Mouse (Mus musculus): ENCODE results near the gene Adamts17.

The Adamts17 gene

DNA sequence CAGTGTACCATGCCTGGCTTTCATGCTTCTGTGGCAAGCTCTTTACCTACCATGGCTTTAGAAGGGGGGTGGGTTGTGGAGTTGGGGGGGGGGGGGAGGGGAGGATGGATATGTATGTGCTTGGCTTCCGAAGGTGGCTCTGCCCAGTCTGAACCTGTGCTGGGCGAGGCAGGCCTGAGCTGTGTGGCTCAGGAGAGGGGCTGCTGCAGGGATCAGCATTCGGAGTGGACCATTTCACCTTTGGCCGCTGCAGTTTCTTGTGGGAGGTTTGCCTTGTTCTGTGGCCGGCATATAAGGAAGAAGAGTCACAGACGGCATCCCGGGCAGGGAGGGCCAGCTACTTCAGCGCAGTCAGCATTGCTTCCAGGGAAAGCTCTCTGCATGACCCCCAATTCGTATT lies 7.8 kb downstream of the Adamts17 start:
- no peak for DNase-seq

DNA sequence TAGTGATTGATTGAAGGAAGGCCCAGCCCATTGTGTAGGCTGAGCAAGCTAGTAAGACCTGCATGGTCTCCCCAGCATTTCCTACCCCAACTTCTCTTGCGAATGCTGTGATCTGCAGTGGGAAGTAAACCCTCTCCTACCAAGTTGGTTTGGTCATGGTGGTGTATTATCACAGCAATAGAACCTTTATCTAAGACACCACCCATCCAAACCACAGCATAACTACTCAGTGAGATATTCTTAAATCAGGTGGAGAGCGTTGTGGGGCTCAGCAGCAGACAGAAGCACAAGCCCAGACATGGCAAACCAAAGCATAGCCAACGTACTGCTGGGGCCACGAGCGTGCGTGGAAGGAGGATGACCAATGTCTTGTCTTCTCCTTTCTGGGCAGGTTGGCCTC lies 9.8 kb downstream of the Adamts17 start:
- DNase-seq: no peak

DNA sequence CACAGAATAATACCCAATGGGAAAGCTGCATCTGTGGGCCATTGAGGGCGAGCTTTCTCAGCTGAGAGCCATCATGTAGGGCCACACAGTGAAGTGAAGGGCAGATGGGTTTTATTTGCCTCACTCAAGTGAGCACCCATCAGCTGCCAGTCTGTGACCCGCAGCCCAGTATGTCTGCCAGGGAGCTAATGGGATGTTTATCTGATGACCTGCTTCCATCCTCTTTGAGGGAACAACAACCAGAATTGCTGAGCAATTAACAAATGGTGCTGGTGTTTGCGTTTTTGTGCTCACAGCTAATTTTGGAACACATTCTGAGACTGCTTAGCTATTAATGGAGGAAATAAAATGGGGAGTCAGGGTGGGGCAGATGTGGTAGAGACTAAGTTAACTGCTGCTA lies 12.6 kb downstream of the Adamts17 start:
- no peak for DNase-seq

DNA sequence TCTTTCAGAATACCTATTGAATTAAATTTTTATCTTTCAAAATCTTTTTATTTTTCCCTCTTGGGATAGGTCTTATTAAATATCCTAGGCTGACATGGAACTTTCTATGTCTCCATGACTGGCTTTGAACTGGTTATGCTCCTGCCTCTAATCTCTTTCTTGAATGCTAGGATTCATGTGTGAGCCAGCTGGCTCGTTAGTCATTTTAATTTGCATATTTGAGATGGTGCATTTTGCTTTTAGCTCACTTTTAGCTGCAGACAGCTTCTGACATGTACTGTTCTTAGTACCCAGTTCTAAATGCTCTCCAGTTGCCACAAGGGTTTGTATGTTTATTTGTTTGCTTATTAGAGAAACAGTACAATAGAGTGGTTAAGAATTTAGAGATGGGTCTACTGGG lies 18.1 kb downstream of the Adamts17 start:
- DNase-seq: no peak

DNA sequence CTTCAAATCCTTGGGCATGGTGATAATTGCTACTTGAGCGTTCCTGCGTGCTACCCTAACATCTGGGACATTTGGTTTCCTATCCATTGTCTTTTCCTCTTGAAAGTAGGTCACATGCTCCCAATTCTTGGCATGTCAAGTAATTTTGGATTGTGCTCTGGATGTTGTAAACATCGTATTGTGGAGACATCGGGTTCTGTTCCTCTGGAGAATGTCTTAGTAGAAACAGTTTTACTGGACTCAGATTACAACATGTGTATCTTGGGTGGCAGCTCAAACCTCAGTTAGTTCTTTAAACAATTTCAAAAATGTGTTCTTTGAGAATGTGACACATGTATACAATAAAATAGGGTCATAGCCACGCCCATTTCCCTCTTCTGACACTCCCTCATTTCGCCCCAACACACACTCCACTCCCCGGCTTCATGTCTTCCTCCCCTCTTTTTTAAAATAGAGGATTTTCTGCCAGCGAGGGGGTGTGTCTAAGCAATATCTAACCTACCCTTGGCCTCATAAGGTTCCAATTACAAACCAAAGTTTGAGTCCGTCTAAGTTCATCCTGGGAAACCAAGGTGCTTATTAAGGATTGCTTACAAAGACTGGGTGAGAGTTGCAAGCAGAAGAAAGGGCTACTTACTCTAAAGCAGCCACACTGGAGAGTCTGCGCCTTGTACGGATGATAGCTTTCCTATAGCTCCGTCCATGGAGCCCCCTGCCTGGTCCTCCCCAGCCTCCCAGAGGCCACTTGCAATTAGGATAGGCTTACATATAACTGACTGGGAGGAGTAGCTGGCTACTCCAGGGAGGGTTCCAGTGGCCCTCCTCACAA lies 18.9 kb downstream of the Adamts17 start:
- no peak for DNase-seq

DNA sequence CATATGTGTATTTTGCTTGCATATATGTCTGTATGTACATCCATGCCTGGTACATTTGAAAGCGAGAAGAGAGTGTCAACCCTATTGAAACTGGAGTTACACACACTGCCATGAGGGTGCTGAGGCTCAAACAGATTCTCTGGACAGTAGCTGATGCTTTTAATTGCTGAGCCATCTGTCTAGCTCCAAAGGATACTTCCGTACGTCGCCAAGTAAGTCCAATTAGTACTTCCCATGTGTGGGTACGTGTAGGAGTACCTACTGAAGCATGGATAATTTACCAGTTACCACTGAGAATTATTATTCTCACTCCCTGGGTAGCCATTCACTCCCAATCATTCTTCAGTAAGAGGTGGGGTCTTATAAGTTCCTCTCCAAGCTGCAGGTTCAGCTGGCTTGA lies 19.7 kb downstream of the Adamts17 start:
- DNase-seq: no peak

DNA sequence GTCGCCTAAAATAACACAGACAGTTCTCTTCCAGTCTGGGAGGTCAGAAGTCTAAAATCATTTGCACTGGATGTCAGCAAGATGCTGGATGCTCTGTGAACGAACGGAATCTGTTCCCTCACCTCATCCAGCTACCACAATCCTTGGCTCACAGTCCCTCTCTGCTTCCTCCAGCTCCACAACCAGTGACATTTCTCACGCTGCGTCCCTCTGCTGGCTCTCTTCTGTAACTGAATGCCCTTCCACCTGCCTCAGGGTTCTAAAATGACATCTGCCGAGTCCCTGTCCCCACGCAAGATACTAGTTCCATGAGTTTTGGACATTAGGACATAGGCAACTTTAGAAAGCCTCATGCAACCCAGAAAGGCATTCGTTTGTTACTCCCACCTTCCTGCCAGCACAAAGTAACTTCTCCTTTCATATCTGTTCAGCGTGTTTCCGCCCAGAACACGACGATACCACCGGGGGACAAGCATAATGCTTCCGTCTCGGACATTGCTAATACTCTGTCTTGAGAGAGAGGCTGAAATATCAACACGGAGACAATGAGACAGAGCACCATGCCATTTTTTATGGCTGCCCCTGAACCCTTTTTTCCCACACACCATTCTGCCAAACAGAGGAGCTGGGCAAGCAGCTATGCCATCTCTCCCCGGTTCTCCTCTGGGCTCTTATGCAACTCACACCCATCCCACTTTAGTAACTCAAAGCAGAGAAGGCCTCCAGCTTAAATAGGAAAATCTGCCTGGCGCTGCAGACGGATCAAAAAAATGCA lies 27.6 kb downstream of the Adamts17 start:
- DNase-seq: peak; percentile 46

DNA sequence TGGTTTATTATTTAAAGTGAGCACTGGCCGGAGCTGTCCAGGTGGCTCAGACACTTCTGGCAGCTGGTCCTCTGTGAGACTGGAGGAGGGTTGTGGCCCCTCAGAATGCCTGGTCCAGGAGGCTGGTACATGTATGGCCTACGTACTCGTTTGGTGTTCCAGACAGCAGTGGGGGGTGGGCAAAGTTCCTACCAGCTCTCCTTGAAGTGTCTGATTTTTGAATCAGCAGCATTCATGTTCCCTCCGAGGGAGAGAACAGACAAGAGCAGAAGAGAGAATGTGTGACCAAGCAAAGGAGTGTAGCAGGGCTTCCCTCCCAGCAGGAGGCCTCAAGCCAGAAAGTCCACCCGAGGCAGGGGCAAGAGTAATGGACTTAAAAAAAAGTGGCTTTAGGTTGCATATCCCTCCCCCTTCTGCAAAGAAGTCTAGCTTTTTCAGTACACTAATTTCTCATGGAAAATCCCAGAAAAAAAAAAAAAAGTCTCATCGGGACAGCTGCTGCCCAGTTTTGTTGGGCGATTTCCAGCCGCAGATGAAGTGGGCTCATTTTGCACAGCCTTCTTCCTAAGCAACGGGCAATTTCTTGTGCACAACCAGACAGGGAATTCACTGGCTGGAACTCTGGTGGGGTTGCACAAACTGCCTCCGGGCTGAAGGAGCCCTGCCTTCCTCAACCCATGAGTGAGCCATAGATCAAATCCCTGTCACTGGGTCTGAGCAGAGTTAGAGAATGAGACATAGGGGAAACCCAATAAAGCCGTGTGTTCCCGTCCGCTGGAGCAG lies 28.4 kb downstream of the Adamts17 start:
- peak; percentile 75 for DNase-seq

DNA sequence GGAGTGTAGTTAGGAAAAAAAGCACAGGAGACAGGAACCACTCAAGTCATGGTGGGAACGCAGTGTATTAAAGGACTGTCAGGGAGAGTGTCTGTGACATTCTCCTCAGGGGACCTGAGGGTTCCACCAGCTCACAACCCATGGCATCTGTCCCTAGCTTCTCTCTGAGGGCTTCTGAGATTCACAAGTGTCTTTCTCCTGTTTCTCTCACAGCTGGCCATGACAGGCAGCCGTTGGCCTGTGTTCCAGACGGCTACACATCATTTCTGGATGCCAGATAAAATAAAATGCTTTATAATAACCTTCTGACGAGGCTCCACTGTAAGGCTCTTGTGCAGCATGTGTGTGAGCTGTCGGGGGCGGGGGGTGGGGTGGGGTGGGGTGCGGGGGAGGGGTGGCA lies 32.0 kb downstream of the Adamts17 start:
- DNase-seq: no peak

DNA sequence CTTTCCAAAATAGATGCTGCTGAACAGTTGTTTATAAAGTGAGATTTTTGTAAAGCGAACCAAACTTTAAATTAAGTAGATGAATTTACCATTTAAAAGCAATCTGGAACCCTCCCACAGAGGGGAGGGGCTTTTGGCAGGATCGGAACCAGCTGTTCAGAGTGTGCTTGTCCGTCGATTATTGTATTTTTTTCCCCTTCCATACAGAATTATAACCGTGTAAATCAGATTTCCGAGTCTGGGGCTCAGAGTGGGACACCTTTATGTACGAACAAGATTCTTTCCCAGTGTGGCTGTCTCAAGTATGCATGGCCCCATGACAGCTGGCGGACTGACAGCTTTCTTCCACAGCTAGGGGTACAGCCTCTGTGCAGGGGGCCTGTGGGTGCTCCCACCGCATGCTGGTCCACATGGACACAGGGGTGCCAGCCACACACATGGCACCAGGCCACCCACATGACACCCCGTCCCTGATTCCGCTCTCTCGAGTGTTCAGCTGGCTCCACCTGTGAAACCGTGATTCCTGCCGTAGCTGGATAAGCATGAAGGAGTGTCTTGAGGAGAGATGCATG lies 32.5 kb downstream of the Adamts17 start:
- no peak for DNase-seq

DNA sequence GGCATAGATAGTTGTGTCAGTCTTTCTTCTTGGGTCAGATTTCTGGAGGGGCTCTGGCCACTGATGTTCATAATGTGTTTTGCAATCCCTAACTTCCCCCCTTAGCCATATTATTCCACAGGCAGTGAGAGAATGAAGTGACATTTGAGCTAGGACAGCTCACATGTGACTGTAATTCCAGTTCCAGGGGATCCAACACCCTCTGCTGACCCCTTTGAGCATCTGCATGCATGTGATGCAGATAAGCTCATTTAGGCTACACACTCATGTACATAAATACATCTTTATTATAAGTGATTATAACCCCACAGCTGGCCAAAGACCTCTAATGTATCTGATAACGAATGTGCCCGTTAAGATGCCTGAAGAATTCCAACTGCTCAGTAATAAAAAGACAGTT lies 33.7 kb downstream of the Adamts17 start:
- no peak for DNase-seq

DNA sequence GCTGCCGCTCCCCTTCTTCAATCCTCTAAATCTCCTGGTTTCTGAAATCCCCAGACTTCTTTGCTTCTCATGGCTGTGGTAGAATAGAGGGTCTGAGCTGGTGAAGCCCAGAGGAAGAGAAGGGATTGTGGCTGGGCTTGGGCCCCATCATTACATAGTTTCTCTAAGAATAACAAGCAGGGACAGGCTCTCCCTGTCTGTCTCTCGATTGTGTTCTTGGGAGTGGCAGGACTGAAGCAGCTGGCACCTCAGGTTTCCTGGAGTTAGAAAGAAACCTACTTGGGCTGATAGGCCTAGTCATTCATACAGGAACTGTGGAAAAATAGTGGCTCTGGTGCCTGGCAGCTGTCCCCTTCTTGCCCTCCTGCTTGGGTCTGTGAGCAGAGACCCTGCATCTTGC lies 51.9 kb downstream of the Adamts17 start:
- no peak for DNase-seq

DNA sequence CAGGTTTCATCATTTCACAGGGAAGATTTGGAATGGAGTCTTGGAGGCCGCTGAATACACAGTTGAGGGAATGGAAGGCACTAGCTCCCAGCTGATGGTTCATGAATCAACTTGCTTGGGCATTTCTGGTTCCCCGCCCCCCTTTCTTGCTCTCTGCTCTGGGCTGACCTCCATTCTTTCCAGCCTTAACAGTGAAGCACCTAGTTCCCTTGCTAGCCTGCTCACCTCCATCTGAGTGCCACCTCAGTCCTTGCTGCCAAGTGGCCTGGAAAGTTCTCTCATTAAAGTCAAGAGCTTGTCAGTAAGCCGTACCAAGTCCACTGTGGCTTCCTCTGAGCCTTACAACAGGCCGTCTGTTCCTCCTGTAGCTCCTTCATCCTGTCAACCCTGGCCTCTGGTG lies 52.6 kb downstream of the Adamts17 start:
- DNase-seq: no peak

DNA sequence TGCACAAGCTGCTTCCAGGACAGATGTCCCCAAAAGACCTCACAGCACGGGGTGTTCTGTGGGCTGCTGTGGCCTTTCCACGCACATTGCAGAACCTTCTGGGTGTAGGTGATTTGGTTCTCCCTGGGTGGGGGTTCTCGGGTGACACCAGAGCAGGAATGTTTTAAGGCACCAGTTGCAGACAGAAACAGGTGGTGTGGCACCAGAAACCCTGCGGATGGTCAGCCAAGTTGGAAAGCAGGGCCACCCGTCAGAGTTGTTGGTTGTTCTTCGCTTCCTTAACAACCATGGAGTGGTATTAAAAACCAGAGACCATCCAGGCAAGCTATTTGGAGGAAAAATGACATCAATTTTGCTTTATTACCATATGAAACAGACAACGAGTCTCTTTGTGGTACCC lies 62.8 kb downstream of the Adamts17 start:
- no peak for DNase-seq

DNA sequence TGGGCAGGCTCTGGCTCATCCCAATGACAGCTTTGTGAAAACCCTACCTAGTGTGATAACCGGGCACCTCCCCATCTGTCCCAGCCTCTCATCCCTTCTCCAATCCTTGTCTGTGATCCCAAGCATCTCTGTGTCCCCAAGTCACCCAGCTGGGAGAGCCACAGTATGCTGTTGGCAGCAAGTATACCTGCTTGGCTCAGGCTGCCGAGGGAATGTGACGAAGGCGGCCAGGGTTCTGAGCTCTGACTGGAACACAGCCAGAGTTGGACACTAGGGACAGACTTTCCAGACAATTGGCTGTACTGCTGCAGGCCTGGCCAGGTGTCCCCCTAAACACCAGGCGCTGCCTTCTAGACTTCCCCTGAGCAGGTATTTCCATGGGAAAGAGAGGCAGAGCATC lies 63.5 kb downstream of the Adamts17 start:
- DNase-seq: peak; percentile 8

DNA sequence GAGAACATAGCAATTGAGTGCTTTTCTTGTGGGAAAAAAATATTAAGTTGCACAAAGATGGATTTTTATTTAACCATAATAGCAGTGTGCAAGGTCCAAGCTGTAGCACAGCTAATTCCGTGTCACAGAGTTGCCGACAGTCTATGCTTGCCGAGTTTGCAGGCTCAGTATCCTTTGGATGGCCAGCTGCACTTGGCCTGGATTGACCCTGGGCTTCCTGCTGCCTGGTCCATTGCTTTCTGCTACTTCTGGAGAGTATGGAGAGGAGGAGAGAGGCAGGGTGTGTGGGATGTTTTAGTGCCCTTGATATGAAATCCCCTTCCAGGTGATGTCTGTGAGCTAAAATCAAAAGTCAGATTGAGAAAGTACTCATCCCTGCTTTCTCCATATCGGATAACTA lies 66.4 kb downstream of the Adamts17 start:
- no peak for DNase-seq

DNA sequence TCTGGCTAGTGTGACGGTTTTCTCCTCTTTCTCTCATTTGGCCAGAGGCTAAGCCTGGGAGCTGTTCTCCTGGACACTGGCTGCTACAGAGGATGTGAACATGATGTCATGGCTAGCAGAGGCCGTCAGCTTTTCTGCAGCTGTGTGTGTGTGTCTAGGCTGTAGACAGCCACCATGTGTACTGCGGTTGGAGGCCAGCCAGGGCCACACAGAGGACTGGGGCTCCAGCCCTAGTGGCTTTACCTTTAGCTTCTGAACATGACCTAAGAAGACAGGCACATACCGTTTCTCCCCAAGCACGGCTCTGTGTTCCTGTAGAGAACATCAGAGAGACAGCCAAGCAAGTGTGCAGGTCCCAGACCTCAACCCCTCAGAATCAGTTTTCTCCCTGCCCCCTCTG lies 73.3 kb downstream of the Adamts17 start:
- no peak for DNase-seq

DNA sequence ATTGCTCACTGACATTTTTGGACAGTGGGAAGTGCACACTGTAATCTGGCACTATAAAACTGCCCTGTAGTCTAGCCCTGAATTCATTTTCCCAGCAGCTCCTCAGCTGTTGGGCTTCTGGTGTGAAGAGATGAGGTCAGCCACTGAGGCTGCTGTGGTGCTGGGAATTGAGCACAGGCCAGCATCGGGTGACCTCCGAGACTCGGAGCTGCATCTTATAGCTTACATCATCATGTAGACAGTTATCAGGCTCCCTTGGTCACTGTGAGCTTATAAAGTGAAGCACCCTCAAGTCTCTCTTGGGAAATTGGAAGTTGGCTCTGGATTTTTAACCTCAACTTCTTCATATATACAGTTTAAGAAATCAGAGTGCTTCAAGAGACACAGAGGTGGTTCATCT lies 84.1 kb downstream of the Adamts17 start:
- DNase-seq: no peak

DNA sequence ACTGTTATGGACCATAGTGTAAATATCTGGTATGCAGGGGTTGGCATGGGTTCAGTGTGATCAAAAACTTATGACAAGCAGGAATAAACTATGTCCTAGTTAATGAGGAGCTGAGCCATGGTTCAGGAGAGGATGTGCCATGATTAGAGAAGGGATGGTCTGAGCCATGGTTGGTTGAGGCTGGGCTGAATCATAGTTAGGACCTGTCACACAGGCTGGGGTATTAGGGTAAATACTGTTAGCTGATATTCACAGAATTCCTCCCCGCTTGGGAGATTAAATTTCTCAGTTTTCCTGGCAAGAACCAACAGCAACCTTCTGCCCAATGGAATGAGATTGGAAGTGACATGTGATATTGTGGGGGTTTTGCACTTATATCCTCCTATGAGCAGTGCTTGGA lies 84.6 kb downstream of the Adamts17 start:
- DNase-seq: no peak

DNA sequence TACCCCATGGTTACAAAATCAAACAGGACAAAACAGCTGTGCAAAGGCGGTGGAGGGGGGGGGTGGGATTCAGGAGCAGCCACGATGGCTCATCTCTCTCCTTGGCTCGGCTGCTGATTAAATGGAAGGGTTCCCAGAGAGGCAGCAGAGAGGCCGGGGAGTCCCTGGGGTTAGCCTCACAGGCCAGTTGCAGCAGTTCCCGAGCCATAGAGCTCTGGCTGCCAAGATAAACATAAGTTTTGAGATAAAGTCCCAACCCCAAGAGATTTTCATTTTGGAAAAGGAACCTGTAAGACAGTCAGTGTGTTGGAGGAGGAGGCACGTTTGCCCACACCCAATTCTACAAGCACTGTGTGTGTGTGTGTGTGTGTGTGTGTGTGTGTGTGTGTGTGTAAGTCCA lies 89.7 kb downstream of the Adamts17 start:
- DNase-seq: no peak

DNA sequence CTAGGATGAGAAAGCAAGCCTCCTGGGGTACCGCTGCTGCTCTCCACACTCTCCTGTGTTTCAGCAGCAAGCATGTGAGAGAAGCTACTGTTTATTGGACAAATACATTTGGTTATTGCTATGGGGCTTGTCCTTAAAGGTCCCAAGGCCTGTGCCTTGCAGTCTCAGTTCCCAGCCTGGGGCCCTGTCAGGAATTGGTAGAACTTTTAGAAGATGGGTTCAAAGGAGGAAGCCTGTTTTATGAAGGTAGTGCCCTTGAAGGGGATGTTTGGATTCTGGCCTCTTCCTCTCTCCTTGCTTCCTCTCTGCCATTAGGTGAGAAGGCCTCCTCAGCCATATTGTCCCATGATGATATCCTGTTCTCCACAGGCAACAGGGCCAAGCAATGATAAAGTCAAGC lies 91.8 kb downstream of the Adamts17 start:
- no peak for DNase-seq

DNA sequence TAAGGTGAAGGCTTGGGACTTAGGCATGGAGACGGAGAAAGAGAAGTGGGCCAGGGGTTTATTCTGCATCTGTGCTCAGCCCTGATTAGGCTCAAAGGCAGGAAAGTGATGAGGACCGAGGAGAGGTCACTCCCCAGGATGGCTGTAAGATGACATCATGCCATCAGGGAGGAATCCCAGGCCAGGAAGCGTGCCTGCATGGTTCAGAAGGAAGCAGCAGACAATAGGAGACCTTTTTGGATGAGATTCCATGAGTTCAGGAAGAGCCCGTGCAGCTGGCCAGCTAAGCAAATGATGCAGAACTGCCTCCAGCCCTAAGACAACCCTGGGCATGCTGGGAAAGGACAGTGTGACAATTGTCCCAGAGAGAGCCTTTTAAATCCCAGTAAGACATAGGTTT lies 93.7 kb downstream of the Adamts17 start:
- DNase-seq: no peak

DNA sequence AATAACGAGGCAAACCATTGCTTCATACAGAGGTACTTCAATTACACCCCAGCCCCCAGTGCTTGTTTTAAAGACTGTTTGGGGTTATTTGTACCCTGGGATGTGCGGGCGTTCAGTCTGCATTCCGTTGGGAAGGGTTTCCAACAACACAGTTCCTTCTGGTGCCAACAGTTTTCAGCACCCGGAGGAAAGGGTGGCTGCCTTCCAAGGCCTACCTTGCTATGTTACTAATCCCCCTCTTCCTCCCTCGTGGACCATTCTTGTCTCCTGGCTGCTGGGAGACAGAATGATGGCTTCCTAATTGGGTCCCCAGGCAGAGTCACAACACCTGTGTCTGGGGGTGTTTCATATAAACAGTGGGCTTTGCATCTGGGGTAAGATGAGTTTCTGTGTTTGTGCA lies 94.5 kb downstream of the Adamts17 start:
- peak; percentile 75 for DNase-seq
